Mouse (Mus musculus) midbrain, embryonic 10.5 days (tissue): ENCODE data around the gene Syt3. TPM values are rescaled to one million over a fixed set of nuclear protein-coding genes. Genes with fewer than 3 reads are reported as not detected.

Experiments
- DNase-seq: peaks from one replicate; pipeline ENCODE4 v3.0.0-alpha.2; 2017; ENCODE audit warnings: low spot score
- H3K27ac ChIP-seq: fragments of 300-500 bp; sonication (generic); replicated peaks from 2 replicates; pipeline ENCODE4 v1.5.1; 2016; ENCODE audit warnings: mild to moderate bottlenecking
- H3K27me3 ChIP-seq: fragments of 300-500 bp; sonication (generic); 2 replicates; pipeline ENCODE4 v1.6.1; 2016; ENCODE audit warnings: low read depth, mild to moderate bottlenecking; ENCODE audit not compliant: poor library complexity, severe bottlenecking
- H3K36me3 ChIP-seq: fragments of 300-500 bp; sonication (generic); 2 replicates; pipeline ENCODE4 v1.6.1; 2016; ENCODE audit warnings: mild to moderate bottlenecking, moderate library complexity
- H3K4me1 ChIP-seq: fragments of 300-500 bp; sonication (generic); 2 replicates; pipeline ENCODE4 v1.6.1; 2016
- H3K4me3 ChIP-seq: fragments of 300-500 bp; sonication (generic); 2 replicates; pipeline ENCODE4 v1.5.1; 2016; ENCODE audit warnings: mild to moderate bottlenecking, moderate library complexity
- H3K9me3 ChIP-seq: fragments of 300-500 bp; sonication (generic); replicated peaks from 2 replicates; pipeline ENCODE4 v1.6.1; 2016; ENCODE audit warnings: mild to moderate bottlenecking
- WGBS: fragments of 180-500 bp; shearing (Covaris S2); methylation state at CpG from one replicate; pipeline ENCODE4 v1.1.7; 2016; 5-methylcytosine and 5-hydroxymethylcytosine counted together
- polyA plus RNA-seq: library from polyadenylated mRNA; unstranded; fragments of >200 nt; fragmentation: Nextera tagmentation; extraction: Ambion mirVana; gene quantifications from 2 replicates; pipeline ENCODE4 v1.2.1, GENCODE M21; 2016

The Syt3 gene
- polyA plus RNA-seq, 1 experiment from 2014 or later: 2.0 TPM

GRCm38 (mm10) chr7:44433371-44433770, 49.5 kb downstream of the Syt3 start:
- H3K27me3 ChIP-seq: peaks cover 60% of the 10 kb centered on the region
- H3K4me1 ChIP-seq: peaks cover 68% of the 10 kb centered on the region
- peak; percentile 80 for DNase-seq
- 2% methylated on average over 7 of the region's 7 CpGs for WGBS
- peak overlapping the region; percentile 21; the same call in 1 of the 2 replicates for H3K4me3 ChIP-seq
- no peak overlapping the region for H3K27ac ChIP-seq
- peaks cover 21% of the 10 kb centered on the region for H3K36me3 ChIP-seq
- no peaks in the 10 kb centered on the region for H3K9me3 ChIP-seq

GRCm38 (mm10) chr7:44434089-44434488, 50.2 kb downstream of the Syt3 start:
- no peak for DNase-seq
- no peaks in the 10 kb centered on the region for H3K9me3 ChIP-seq
- peaks cover 68% of the 10 kb centered on the region for H3K4me1 ChIP-seq
- 80% methylated on average over 9 of the region's 9 CpGs for WGBS
- H3K4me3 ChIP-seq: no peak overlapping the region
- H3K27me3 ChIP-seq: peaks cover 55% of the 10 kb centered on the region
- H3K27ac ChIP-seq: no peak overlapping the region
- H3K36me3 ChIP-seq: peaks cover 21% of the 10 kb centered on the region

GRCm38 (mm10) chr7:44435796-44436195, 51.9 kb downstream of the Syt3 start:
- Histone ChIP-seq H3K36me3 (peaks cover 21% of the 10 kb centered on the region), H3K4me1 (peaks cover 51% of the 10 kb centered on the region), H3K4me3 (no peak overlapping the region), H3K27ac (no peak overlapping the region), H3K27me3 (peaks cover 55% of the 10 kb centered on the region), H3K9me3 (no peaks in the 10 kb centered on the region)
- WGBS: 69% methylated on average over 5 of the region's 5 CpGs
- DNase-seq: no peak

- Histone ChIP-seq H3K27ac (no peak overlapping the region), H3K4me3 (no peak overlapping the region), H3K9me3 (no peaks in the 10 kb centered on the region), H3K36me3 (peaks cover 20% of the 10 kb centered on the region), H3K27me3 (peaks cover 55% of the 10 kb centered on the region), H3K4me1 (peaks cover 49% of the 10 kb centered on the region)
- 26% methylated on average over 1 of the region's 1 CpGs for WGBS
- no peak for DNase-seq
Measured at GRCm38 (mm10) chr7:44436267-44436666, 52.4 kb downstream of the Syt3 start.

GRCm38 (mm10) chr7:44437188-44437587, 53.3 kb downstream of the Syt3 start:
- Histone ChIP-seq H3K4me3 (no peak overlapping the region), H3K9me3 (no peaks in the 10 kb centered on the region), H3K36me3 (peaks cover 13% of the 10 kb centered on the region), H3K4me1 (peaks cover 49% of the 10 kb centered on the region), H3K27me3 (peaks cover 55% of the 10 kb centered on the region), H3K27ac (no peak overlapping the region)
- DNase-seq: no peak
- 73% methylated on average over 1 of the region's 1 CpGs for WGBS

GRCm38 (mm10) chr7:44437933-44438332, 54.0 kb downstream of the Syt3 start:
- Histone ChIP-seq H3K27ac (no peak overlapping the region), H3K27me3 (peaks cover 62% of the 10 kb centered on the region), H3K4me3 (no peak overlapping the region), H3K9me3 (no peaks in the 10 kb centered on the region), H3K4me1 (peaks cover 49% of the 10 kb centered on the region), H3K36me3 (peaks cover 13% of the 10 kb centered on the region)
- 70% methylated on average over 8 of the region's 8 CpGs for WGBS
- no peak for DNase-seq

- peaks cover 80% of the 10 kb centered on the region for H3K27me3 ChIP-seq
Measured at GRCm38 (mm10) chr7:44439696-44440095, 55.8 kb downstream of the Syt3 start.

GRCm38 (mm10) chr7:44440479-44440878, 56.6 kb downstream of the Syt3 start:
- DNase-seq: no peak
- peaks cover 64% of the 10 kb centered on the region for H3K4me1 ChIP-seq
- peaks cover 10% of the 10 kb centered on the region for H3K36me3 ChIP-seq
- H3K27ac ChIP-seq: no peak overlapping the region
- no peaks in the 10 kb centered on the region for H3K9me3 ChIP-seq
- 93% methylated on average over 1 of the region's 1 CpGs for WGBS
- peaks cover 88% of the 10 kb centered on the region for H3K27me3 ChIP-seq
- H3K4me3 ChIP-seq: 0 out of 2 replicates have a peak overlapping the region, but pooled peaks have one; percentile 3

More at GRCm38 (mm10) chr7:44439696-44440095, 55.8 kb downstream of the Syt3 start:
- no peak for DNase-seq
- peaks cover 10% of the 10 kb centered on the region for H3K36me3 ChIP-seq
- no peaks in the 10 kb centered on the region for H3K9me3 ChIP-seq
- H3K4me3 ChIP-seq: no peak overlapping the region
- peaks cover 57% of the 10 kb centered on the region for H3K4me1 ChIP-seq
- 70% methylated on average over 2 of the region's 2 CpGs for WGBS
- no peak overlapping the region for H3K27ac ChIP-seq

- 16% methylated on average over 1 of the region's 1 CpGs for WGBS
- H3K9me3 ChIP-seq: no peaks in the 10 kb centered on the region
- H3K27ac ChIP-seq: peak overlapping the region; percentile 96
- H3K27me3 ChIP-seq: peaks cover 92% of the 10 kb centered on the region
- peak overlapping the region; percentile 58 for H3K4me3 ChIP-seq
- peaks cover 16% of the 10 kb centered on the region for H3K36me3 ChIP-seq
- no peak for DNase-seq
- peaks cover 64% of the 10 kb centered on the region for H3K4me1 ChIP-seq
Measured at GRCm38 (mm10) chr7:44441180-44441579, 57.3 kb downstream of the Syt3 start.

GRCm38 (mm10) chr7:44441648-44442109, 57.8 kb downstream of the Syt3 start:
- H3K4me1 ChIP-seq: peaks cover 62% of the 10 kb centered on the region

GRCm38 (mm10) chr7:44442407-44442821, 58.5 kb downstream of the Syt3 start:
- peak; percentile 68 for DNase-seq
- Histone ChIP-seq H3K4me1 (peaks cover 60% of the 10 kb centered on the region), H3K27me3 (peaks cover 82% of the 10 kb centered on the region), H3K36me3 (peaks cover 26% of the 10 kb centered on the region), H3K27ac (peak overlapping the region; percentile 96), H3K9me3 (no peaks in the 10 kb centered on the region), H3K4me3 (peak overlapping the region; percentile 58)
- WGBS: 0% methylated on average over 14 of the region's 14 CpGs

More at GRCm38 (mm10) chr7:44441648-44442109, 57.8 kb downstream of the Syt3 start:
- WGBS: 2% methylated on average over 14 of the region's 14 CpGs
- Histone ChIP-seq H3K36me3 (peaks cover 21% of the 10 kb centered on the region), H3K27me3 (peaks cover 89% of the 10 kb centered on the region), H3K27ac (peak overlapping the region; percentile 96), H3K9me3 (no peaks in the 10 kb centered on the region), H3K4me3 (peak overlapping the region; percentile 58)
- DNase-seq: peak; percentile 63

GRCm38 (mm10) chr7:44443268-44444173, 59.6 kb downstream of the Syt3 start:
- Histone ChIP-seq H3K4me3 (peak overlapping the region; percentile 58), H3K27me3 (peaks cover 72% of the 10 kb centered on the region), H3K27ac (peak overlapping the region; percentile 96), H3K9me3 (no peaks in the 10 kb centered on the region), H3K4me1 (peaks cover 50% of the 10 kb centered on the region), H3K36me3 (peaks cover 37% of the 10 kb centered on the region)
- peak; percentile 64 for DNase-seq
- 10% methylated on average over 20 of the region's 20 CpGs for WGBS
